21 mouse cellular contexts compared by ENCODE assay signal in the genomic region with DNA sequence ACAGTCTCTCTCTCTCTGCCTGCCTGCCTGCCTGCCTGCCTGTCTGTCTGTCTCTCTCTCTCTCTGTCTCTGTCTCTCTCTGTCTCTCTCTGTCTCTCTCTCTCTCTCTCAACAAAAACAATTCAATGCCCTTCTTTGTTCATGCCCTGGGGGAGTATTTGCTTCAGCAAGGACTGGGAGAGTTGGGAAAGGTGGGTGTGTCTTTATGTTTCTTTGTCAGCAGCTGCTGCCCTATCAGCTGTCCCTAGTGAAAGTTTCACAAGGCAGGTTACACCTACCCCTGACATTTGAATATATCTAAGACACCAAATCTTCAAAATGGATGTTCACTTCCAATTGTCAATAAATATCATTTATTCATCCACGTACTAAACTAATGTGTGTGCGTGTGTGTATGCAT. TPM values are rescaled to one million over a fixed set of nuclear protein-coding genes. Genes with fewer than 3 reads are reported as not detected.
"Had no signal": no experiment of that assay in that cellular context is flagged by ENCODE, and none has a peak within 500 bp of the region (broad histone marks: within the 10 kb centered on the region; RNA-seq: fewer than 3 reads in every experiment).

No protein-coding gene starts in this region.

- H3K4me2 ChIP-seq: lung, embryonic 15.5 days; midbrain, embryonic 11.5 days; midbrain, embryonic 13.5 days; midbrain, embryonic 15.5 days; neural tube, embryonic 12.5 days; stomach, embryonic 15.5 days had no signal

- H3K27me3 ChIP-seq: lung, embryonic 15.5 days; midbrain, embryonic 13.5 days; midbrain, embryonic 15.5 days; neural tube, embryonic 12.5 days; stomach, embryonic 15.5 days had no signal

- DNase-seq: lung, adult 2 months; lung, postnatal 14 days; lung, postnatal 36 days; right cerebral cortex, postnatal 14 days; thymus, adult 2 months; thymus, postnatal 25 days; thymus, postnatal 4 days had no signal

- ATAC-seq: lung, postnatal 0 days; midbrain, embryonic 13.5 days; midbrain, embryonic 15.5 days had no signal

- H3K4me3 ChIP-seq: lung, embryonic 15.5 days; megakaryocyte, embryonic 14.5 days; midbrain, embryonic 13.5 days; midbrain, embryonic 15.5 days; neural tube, embryonic 12.5 days; stomach, embryonic 15.5 days had no signal

- H3K4me1 ChIP-seq: lung, embryonic 15.5 days; megakaryocyte, embryonic 14.5 days; midbrain, embryonic 13.5 days; midbrain, embryonic 15.5 days; neural tube, embryonic 12.5 days; stomach, embryonic 15.5 days had no signal

- H3K9ac ChIP-seq: lung, embryonic 15.5 days; midbrain, embryonic 13.5 days; midbrain, embryonic 15.5 days; neural tube, embryonic 12.5 days; stomach, embryonic 15.5 days had no signal

- H3K36me3 ChIP-seq: lung, embryonic 15.5 days; midbrain, embryonic 13.5 days; midbrain, embryonic 15.5 days; neural tube, embryonic 12.5 days; stomach, embryonic 15.5 days had no signal

- H3K27ac ChIP-seq: lung, embryonic 15.5 days; macrophage; midbrain, embryonic 13.5 days; midbrain, embryonic 15.5 days; neural tube, embryonic 12.5 days; stomach, embryonic 15.5 days; stomach, postnatal 0 days had no signal

- H3K9me3 ChIP-seq: lung, embryonic 15.5 days; megakaryocyte, embryonic 14.5 days; midbrain, embryonic 13.5 days; midbrain, embryonic 15.5 days; neural tube, embryonic 12.5 days; stomach, embryonic 15.5 days had no signal

RNA-seq across cellular contexts. Expression of gene Trh, which starts 14.9 kb away (rescaled TPM):
- total RNA-seq: megakaryocyte progenitor cell, adult 5-6 weeks; monocyte, adult 5-6 weeks; neutrophil, adult 5-6 weeks had no signal
- polyA plus RNA-seq: lung, adult 2 months; macrophage; spleen, adult 2 months had no signal
